Mouse (Mus musculus): ENCODE measurements around the gene Cdcp2.
"Not testable (repeated sequence)": the region's sequence is repeated elsewhere in the genome, so short reads cannot be mapped to it uniquely, and the experiment has no call there.

The Cdcp2 gene

GRCm38 (mm10) chr4:107094484-107095187 is 2.1 kb upstream of the Cdcp2 start:
- no peak for DNase-seq

GRCm38 (mm10) chr4:107096043-107096442 is 648 bp upstream of the Cdcp2 start:
- DNase-seq = no peak

- DNase-seq = no peak
Measured at GRCm38 (mm10) chr4:107097871-107098270, 1.2 kb downstream of the Cdcp2 start.

DNA sequence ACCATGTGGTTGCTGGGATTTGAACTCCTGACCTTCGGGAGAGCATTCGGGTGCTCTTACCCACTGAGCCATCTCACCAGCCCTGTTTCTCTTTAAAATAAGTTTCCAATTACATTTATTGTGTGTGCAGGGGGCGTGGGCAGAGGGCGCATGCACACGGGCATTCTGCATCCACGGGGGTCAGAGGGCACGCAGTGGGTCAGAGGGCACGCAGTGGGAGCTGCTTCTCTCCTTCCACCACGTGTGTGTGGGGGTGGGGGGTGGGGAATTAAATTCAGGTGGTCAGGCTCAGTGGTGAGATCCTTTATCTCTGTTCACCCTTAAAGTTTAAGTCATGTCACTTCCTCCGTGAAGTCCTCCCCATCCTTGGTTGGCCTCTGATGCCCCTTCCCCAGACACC is 1.7 kb downstream of the Cdcp2 start:
- DNase-seq = no peak

GRCm38 (mm10) chr4:107098791-107099525 is 2.3 kb downstream of the Cdcp2 start:
- DNase-seq = no peak

DNA sequence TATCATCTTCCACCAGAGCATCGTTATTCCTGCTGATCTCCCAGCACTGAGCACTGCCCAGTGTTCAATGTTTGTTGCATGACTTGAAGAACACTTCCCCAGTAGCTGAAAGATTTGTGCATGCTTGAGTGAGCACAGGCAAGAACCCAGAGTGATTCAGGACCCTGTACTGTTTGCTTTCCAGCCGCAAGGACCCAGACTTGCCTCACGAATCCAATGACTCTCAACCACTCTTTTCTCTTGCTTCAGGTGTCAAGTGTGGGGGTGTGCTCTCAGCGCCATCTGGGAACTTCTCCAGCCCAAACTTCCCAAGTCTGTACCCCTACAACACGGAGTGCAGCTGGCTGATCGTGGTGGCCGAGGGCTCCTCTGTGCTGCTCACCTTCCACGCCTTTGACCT is 5.5 kb downstream of the Cdcp2 start:
- DNase-seq = no peak

DNA sequence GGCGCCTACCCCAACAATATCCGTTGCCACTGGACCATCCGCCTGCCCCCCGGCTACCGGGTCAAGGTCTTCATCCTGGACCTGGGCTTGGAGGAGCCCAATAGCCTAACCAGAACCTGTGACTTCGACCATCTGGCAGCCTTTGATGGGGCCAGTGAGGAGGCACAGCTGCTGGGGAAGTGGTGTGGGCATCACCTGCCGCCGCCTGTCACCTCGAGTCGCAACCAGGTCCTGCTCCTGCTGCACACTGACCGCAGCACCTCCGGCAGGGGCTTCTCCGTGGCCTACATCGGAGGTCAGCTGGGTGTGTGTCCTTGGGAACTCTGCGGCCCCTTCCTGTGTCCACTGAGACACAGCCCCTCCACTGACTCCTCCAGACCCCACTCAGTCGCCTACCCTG is 10.1 kb downstream of the Cdcp2 start:
- no peak for DNase-seq

GRCm38 (mm10) chr4:107108291-107108731 is 11.6 kb downstream of the Cdcp2 start:
- DNase-seq = peak; percentile 56

DNA sequence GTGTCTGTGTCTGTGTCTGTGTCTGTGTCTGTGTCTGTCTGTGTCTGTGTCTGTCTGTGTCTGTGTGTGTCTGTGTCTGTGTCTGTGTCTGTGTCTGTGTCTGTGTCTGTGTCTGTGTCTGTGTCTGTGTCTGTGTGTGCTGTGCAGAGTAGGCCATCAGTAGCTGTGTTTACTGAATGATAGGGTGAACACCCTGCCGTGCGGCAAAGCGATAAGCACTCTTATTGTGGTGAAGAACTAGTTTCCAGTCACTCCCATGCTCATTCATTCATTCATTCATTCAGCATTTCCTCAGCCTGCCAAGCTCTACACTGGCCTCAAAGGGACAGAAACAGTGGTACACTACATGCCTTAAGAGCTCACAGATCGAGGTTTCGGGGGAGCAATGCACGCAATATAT is 12.5 kb downstream of the Cdcp2 start:
- not testable (repeated sequence) for DNase-seq

DNA sequence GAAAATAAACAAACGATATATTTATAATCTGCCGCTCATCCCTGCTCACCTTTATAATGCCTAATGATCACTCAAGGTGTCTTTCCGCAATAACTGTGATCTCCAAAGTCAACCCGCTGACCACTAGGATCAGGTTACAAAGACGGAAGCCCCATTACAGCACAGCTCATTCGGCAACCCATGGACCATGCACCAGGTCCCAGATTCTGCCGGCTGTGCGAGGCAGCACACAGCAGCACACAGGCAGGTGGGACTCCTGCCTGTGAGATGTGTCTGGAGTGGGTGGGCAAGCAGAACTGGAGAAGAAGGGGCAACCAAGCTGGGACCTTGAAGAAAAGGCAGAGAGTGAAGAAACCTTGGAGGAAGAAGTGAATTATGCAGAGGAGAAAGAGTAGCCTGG is 17.6 kb downstream of the Cdcp2 start:
- DNase-seq = no peak

DNA sequence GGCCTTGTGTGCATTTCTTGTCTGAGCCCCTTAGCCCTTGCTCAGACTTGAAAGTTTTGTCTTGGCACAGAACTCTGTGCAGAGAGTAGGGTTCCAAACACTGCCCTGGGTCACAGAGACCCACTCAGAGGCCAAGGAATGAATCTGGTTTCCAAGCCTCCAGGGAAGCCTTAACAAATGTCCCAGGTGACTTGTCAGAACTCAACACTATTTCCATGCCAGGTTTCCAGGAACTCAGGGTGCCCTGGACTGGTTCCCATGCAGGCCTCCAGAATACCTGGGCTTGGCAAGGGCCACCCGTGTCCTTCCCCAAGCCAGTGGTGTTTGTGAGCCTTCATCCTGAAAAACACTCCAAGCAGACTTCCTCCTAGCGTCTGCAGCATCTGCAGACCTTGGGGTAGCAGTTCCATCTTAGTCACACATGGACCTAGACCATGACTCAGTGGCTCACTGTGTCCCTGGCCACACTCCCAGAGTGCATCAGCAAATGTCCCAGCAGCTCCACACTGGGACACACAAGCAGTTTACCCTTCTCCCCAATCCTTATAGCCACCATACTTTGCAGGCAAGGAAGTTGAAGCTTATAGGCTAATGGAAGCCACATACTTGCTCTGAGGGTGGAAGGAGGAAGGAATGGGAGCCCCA is 21.2 kb downstream of the Cdcp2 start:
- no peak for DNase-seq

DNA sequence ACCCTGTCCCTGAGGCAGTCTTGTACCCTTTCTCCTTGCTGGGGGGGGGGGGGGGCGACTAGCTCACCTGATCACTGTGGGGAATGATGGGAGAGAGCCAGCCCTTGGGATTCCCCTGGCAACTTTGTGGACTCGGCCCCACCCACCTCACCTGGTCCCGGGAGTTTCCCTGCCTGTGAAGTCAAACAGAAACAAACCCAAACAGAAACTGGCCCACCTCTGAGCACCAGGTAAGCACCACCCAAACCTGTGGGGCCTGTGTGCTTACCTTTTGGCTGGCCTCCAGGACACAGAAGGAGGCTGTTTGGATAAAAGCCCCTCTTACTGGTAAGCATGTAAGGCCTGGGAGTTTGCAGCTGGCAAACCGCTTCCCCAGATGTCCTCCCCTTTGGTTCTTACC is 22.4 kb downstream of the Cdcp2 start:
- DNase-seq = peak; percentile 27

- no peak for DNase-seq
Measured at GRCm38 (mm10) chr4:107120676-107121075, 24.0 kb downstream of the Cdcp2 start.

- DNase-seq = peak; percentile 73
Measured at GRCm38 (mm10) chr4:107121165-107121943, 24.7 kb downstream of the Cdcp2 start.

DNA sequence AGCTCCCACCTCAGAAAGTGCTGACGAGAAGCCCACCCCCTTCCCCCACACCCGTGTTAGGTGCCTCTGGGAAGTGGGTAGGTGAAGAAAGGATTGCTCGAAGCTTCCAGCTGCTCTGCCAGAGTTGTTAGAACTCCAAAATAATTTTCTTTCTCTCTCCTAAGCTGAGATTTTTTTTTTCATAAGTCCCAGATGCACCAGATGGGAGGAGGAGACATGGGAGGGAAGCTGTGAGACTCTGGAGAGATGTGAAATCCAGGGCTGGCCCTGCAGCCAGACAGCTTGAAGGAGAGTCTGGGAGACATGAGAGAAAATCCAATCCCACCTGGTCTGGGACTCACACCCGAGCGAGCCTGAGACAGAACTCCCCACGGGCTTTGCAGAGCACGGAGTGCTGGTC is 27.7 kb downstream of the Cdcp2 start:
- no peak for DNase-seq

DNA sequence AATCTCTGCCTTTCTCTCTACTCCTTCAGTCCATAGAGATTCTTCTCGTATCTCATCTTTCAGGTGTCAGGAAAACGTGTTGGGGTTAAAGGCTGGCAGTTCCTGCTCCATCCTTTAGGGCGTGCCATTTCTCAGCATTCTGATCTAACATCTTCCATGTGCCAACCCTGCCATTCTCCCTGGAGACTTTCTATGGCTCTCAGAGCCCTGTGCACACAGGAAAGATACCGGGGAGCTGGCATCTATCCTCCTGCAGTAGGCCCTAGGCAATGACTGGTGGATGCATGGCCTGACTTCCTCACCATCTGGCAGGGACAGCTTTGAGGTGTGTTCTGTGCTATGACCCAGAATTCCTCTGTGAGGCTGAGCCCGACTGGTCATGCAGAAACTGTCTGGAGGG is 28.4 kb downstream of the Cdcp2 start:
- DNase-seq = no peak

- no peak for DNase-seq
Measured at GRCm38 (mm10) chr4:107126389-107126788, 29.7 kb downstream of the Cdcp2 start.

GRCm38 (mm10) chr4:107126891-107127524 is 30.3 kb downstream of the Cdcp2 start:
- DNase-seq = no peak

DNA sequence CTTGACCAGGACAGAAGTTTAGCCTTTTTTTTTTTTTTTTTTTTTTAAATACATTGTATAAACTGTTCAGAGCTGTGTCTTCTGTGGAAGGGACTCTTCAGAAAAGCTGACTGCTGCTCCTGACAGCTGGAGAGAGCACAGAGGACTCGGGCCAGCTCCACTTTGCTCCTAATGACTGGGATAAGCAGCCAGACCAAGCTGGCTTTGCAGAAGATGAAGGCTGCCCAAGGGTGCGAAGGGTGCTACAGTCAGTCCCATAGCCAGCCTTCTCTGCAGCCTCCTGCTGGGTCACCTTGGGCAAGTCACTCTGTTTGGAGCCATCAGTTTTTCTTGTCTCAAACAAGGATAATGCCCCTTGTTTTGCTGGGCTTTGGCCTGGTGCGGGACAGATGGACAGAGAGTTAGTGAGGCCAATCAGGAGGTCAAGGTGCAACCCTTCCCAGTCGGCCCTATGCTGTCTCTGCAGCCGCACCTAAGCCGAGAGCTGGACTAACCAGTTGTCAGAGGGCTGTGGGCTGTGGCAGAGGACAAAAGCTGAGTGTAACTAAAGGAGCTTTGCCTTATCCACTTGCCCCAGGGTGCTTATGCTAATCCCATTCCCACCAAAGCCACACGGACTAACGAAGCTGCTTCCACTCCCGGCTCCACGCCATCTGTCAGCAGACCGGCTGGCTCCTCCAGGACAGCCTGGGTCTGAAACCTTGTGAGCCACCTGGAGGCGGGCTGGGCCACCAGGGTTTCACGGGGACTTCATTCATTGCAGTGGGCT is 31.4 kb downstream of the Cdcp2 start:
- no peak for DNase-seq

DNA sequence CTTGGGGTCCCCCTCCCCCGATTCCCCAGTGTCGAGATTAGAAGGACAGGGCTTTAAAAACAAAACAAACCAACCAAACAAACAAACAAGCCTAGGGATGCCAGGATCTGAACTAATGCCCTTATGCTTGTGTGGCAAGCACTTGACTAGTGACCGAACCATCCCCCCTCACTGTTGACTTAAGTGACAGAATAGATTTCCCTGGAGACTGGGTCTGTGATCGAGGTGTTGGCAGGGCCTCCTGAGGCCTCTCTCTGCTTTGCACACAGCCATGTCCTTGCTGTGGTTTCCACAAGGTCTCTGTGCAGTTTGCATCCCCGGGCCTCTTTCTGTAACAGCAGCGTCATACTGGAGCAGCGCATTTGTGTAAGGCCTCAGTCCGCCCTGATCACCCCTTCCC is 32.7 kb downstream of the Cdcp2 start:
- DNase-seq = no peak

DNA sequence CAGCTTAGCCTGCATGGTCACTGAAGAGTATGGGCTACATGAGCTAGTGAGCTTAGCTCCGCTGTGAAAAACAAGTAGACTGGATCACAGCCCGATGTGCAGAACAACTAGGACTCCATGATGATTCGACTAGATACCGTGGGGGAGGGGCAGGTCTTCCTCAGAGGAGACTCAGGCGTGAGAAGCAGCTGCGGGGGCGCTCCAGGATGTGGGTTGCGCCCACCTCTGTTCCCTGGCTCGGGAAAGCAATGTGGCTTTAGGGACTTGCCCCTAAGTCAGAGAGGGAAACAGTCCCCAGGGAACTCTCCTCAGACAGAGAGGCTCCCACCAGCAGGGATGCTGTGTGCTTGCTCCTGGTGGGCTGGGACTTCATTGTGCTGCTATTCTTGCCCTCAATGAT is 33.8 kb downstream of the Cdcp2 start:
- DNase-seq = peak; percentile 63

DNA sequence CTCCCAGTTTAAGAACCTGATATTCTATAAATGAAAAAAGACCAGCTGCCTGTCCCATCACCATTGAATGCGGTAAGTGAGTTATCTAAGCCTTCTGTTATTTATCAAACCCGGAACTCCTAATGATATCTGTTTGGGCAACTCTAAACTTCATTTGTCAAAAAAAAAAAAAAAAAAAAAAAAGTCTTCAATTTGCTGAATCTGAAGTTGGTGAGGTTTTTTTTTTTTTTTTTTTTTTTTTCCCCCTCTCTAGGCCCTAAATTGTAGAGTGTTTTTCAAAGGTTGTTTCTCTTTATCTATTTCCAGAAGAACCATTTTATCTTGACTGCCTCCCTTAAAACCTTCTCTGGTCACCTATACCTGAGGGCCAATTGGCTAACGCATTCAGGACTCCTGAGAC is 38.2 kb downstream of the Cdcp2 start:
- no peak for DNase-seq

Data from kidney, postnatal 10 days (tissue).